In the genomic region with DNA sequence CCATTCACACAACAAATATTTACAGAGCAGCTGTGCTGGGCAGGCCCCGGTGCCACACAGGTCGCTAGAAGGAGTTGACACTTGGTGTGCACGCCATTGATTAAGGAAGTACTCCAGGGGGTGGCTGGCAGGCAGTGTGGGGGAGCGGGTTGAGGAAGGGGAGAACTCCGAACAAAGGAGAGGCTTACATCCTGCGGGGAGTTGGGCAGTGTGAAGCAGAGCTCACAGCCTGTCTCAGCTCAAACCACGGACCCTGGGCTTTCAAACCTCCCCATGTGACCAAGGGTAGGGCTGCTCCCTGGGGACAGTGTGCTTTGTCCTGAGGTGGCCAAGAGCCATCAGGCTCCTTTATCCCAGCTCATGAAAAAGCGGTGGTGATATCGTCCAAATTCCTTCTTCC, we compare ENCODE assay signal across 10 mouse cellular contexts.
DNase-seq lines count a peak whose midpoint lies in the region; ATAC-seq lines count a peak whose summit lies in the region.
"Had no signal": no experiment of that assay in that cellular context is flagged by ENCODE, and none has a peak within 500 bp of the region (broad histone marks: within the 10 kb centered on the region; RNA-seq: fewer than 3 reads in every experiment).

No protein-coding gene starts in this region.

- ATAC-seq in limb, embryonic 12.5 days (ENCODE audit: insufficient number of reproducible peaks, insufficient read depth, low FRiP score, low TSS enrichment, low read depth) = no peak
- no peak for ATAC-seq in activated CD4-positive, CD25-positive, alpha-beta regulatory T cell, adult 4 months
- ATAC-seq in erythroid progenitor cell, adult 5-6 weeks (replicated peaks; ENCODE audit: low FRiP score, poor library complexity, severe bottlenecking) = no peak

- H3K27me3 ChIP-seq in limb, embryonic 12.5 days = peaks cover 27% of the 10 kb centered on the region

- H3K9me3 ChIP-seq in limb, embryonic 12.5 days = 0 out of 2 replicates have a peak, but pooled peaks cover 3% of the 10 kb centered on the region

- H3K4me1 ChIP-seq in limb, embryonic 12.5 days (replicated peaks) = peaks cover 21% of the 10 kb centered on the region

- H3K4me3 ChIP-seq in limb, embryonic 12.5 days (replicated peaks) = no peak overlapping the region

- H3K4me2 ChIP-seq in limb, embryonic 12.5 days = peak overlapping the region; percentile 32

- 7% methylated on average over 9 of the region's 9 CpGs for WGBS in limb, embryonic 12.5 days

- no peak overlapping the region for H3K27ac ChIP-seq in limb, embryonic 12.5 days

- no peak overlapping the region for H3K9ac ChIP-seq in limb, embryonic 12.5 days (replicated peaks)

- H3K36me3 ChIP-seq in limb, embryonic 12.5 days = no peaks in the 10 kb centered on the region

- peak; percentile 53 for DNase-seq in embryo, embryonic 10 days (ENCODE audit: low spot score)
- DNase-seq in embryo, embryonic 10.5 days (ENCODE audit: low spot score) = no peak
- peak; percentile 24 for DNase-seq in urinary bladder, postnatal 14 days (ENCODE audit: low spot score)
- no peak for DNase-seq in urinary bladder, postnatal 4 days (ENCODE audit: low spot score in 2 of 2)
- DNase-seq in thymus, adult 18-20 months = no peak
- DNase-seq: adrenal gland, postnatal 36 days; thymus, postnatal 14 days had no signal

Comparison
In these comparisons a context has a peak if more than half of its experiments do, and no peak if none do; other contexts are left out.
1. DNase-seq: peak in embryo, embryonic 10 days (single experiment) and urinary bladder, postnatal 14 days (single experiment); none in embryo, embryonic 10.5 days (single experiment), urinary bladder, postnatal 4 days (0 of 2) and thymus, adult 18-20 months (0 of 2).